Mouse (Mus musculus): Measurements from ENCODE around the gene Pebp1.
A peak's percentile ranks its signal among the peaks of the same experiment; 100 is the strongest.

The Pebp1 gene

DNA sequence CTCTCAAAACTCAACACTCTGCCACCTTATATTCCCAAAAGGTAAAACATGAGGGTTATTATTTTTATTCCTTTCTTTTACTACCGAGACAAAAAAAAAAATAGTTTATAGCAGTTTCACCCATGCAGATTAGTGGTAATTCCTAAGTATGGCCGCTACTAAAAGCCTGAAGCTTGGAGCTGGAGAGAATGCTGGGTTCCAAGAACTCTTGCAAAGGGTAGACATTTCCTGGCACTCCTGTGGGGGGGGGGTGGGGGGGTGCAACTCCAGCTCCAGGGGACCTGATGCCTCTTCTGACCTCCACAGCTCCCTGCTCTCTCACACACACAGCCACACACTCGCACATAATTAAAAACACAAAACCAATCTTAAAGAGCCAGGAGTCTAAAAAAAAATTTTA is 1.1 kb downstream of the Pebp1 start:
- DNase-seq (ENCODE audit: low read depth, low spot score), result no peak

DNA sequence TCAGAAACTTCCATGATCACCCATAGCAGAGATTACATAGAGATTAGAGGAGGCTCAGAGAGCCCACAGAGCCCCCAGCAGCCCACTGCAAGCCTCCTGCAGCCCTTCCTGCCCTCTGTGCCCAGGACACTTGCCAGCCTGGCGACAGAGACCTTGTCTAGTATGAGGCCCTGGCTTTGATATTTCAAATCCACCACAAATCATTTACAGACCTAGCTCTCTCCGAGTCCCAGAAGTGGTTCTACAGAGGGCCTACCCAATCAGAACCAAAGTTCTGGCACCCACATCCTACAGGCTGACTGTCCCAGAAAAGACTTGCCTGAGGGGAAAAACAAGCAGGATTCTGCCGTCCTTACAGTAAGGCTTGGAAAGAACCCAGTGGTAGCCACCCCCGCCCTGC is 2.2 kb downstream of the Pebp1 start:
- no peak for DNase-seq (ENCODE audit: low read depth, low spot score)

DNA sequence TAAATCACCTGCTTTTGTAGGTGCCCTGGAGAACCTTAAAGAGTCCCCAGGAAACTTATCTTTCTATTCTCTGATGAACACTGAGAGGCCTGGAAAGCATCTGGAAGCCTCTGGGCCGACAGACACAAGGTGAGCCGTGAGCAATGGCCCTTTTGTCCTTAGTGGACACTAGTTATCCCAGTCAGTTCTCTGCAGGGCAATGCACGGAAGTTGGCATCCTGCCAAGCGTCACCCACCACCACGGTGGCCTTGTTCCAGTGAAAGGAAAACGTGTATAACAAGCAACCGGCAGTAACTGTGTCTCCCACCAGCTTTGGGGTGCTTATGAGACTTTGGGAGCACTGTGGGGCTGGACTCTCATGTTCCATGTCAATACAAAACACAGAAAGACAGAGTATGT is 2.7 kb downstream of the Pebp1 start:
- no peak for DNase-seq (ENCODE audit: low read depth, low spot score)

DNA sequence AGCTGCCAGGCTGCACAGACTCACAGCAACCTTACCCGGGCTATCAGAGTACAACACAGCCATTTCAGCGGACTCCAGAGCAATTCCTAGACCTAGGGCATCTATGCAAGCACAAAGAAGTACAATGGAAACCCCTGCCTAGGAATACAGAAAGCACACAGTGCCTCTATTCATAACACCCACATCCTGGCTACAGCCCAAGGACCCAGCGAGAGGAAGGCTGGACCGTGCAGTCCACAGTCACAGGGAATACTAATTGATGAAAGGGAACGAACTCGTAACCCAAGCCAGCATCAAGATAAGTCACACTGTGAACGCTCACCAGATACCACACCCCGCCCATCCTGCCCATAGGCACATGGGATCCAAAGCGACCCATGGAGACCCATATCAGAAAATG is 3.4 kb downstream of the Pebp1 start:
- no peak for DNase-seq (ENCODE audit: low read depth, low spot score)

DNA sequence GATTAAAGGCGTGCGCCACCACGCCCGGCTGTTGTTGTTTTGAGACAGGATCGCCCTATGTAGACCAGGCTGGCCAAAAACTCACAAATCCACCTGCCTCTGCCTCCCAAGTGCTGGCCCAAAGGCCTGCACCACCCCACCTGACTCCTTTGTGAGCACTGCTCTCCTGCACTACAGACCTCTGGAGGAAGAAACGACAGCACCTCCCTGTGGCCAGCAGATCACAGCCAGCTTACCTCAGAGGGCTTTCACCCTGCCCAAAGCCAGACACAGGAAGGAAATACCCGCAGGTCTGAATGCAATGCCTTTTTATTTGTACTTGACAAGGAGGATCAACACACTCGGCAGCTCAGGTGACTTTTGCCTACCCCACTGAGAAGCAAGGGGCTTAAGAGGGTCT is 5.1 kb downstream of the Pebp1 start:
- peak; percentile 49 for DNase-seq (ENCODE audit: low read depth, low spot score)

DNA sequence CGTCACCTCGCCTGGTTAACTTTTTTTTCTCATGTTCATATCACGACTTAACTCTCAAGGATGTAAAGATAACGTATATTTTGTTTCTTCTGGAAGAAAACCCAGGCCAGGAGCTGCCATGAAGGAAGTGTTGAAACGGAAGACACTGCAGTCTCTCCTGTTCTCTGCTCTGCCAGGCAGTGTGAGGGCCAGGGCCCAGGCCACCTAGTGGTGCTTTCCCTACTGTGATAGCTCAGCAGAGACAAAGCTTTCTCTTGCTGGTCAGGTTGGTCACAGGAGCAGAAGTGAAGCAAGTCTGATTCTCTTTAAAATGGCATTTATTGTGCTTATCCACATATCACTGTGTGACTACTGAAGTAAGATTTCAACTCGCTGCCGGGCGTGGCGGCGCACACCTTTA is 5.9 kb downstream of the Pebp1 start:
- DNase-seq (ENCODE audit: low read depth, low spot score), result peak; percentile 35

DNA sequence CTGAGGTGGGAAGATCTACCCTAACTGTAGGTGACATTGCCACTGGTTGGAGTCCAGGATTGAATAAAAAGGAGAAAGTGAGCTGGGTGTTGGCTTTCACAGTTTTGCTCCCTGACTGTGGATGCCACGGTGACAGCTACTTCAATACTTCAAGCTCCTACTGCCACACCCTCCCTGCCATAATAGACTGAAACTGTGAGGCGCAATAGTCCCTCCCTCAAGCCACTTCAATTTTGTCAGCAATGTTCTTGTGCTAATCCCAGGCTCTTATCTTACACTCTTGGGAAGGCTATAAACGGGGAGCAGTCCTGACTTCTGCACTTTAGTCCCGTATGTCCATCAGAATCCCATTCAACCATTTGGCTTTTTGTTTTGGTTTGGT is 7.8 kb downstream of the Pebp1 start:
- DNase-seq (ENCODE audit: low read depth, low spot score), result peak; percentile 68

DNA sequence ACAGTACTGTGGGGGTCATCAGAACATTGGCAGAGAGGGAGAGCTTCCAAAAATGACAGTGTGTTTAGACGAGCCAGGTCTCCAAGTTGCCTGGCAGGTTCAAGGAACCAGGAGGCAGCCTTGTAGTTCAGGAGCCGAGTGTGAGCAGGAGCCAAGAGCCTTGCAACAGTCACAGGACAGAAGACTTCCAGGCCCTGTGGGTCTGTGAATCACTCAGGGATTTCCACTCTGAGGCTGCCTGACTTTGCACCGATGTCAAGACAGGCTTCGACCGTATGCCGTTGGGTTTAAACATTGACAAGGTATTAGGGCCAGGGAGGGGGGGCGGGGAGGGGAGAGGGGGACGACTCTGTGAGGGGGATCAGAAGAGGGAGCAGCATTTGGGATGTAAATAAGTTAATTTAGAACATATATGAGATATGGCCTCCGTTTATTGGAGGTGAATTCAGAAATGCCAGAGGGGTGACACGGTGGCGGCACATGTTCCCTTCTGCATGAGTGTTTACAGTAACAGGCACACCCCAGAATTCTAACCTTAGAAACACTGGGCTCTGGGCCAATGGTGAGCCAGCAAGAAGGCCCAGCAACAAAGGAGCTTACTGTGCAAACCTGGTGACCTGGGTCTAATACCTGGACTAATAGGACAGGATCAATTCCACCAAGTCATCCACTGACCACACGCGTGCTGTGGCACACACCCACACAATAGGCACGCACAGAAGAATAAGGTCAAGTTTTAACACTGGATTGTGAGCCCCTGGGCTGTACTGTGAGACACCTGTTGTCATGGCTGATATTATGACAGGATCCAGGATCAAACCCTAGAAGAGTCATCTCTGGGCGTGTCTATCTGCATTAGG is 8.4 kb downstream of the Pebp1 start:
- no peak for DNase-seq (ENCODE audit: low read depth, low spot score)

DNA sequence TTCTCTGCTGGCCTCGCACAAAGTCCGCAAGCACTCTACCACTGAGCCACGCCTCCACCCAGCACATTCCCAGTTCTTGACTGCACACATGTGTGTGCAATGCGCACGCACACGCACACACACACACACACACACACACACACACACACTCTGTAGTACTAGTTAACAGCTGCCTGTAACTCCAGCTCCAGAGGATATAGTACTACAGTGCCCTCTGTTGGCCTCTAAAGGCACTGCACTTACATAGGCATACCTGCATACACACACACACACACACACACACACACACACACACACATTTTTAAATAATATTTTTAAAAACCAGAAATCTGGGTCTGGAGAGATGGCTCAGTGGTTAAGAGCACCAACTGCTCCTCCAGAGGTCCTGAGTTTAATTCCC is 9.6 kb downstream of the Pebp1 start:
- peak; percentile 78 for DNase-seq (ENCODE audit: low read depth, low spot score)

DNA sequence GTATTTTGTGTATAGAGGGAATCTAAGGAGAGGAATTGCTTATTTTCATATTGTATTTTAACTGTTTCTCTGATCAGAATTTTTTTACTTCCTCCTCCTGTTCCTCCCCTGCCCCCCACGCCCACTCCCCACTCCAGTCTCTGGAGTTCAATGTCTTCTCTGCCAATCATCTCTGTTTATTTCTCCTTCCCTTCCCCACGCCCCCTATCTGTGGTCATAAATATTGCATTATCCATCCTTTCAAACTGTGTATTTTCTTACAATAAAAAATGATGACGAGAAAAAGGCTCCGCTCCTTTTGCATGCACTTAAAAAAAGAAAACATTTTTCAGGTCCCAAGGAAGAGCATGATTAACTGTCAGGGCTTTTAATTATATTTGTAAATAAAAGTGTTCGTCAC is 12.6 kb downstream of the Pebp1 start:
- DNase-seq (ENCODE audit: low read depth, low spot score), result no peak

DNA sequence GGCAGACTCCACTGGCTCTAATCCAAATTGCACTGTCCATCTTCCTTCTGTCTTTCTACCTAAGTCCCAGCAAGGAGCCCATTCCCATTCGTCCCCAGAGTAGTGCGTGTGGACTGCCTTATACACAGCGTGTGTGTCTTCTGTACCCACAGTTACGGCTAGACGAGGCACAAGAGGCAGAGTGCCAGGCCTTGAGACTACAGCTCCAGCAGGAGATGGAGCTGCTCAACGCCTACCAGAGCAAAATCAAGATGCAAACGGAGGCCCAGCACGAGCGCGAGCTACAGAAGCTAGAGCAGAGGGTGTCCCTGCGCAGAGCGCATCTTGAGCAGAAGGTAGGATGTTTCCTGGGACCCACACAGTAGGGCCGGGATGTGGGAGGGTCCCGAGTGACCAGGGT is 15.5 kb downstream of the Pebp1 start:
- no peak for DNase-seq (ENCODE audit: low read depth, low spot score)

DNA sequence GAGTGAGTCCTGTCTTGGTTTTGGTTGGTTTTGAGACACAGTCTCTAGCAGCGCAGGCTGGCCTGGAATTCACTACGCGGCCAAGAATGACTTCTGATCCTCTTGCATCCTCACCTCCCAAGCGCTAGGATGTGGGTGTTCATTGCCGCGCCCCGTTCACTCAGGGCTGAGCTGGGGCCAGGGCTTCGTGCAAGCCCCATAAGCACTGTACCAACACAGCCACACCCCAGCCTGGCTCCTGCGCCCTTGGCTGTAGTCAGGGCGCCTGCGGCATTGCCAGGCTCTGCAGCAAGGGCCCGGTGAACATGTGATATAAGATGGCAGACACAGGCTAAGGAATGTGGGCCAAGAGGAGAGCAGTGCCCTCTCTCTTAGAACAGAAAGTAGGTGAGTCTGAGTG is 18.0 kb downstream of the Pebp1 start:
- DNase-seq (ENCODE audit: low read depth, low spot score), result no peak

DNA sequence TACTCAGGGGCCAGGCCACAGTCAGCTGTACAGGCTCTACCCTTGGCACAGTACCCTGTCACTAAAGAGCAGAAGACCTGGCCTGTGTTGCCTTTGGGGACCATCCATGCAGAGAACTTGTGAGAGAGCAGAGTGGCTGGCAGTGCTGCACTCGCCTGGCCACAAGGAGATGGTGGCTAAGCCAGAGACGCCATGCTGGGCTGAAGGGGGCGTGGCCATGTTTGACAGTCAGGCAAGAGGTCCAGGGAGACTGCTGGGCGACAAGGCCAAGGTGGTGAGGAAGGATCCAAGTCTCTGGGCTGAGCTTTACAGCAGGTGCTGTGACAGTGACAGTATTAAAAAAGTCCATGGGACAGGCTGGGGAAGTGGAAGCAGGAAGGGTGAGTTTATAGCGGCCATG is 18.7 kb downstream of the Pebp1 start:
- DNase-seq (ENCODE audit: low read depth, low spot score), result no peak

DNA sequence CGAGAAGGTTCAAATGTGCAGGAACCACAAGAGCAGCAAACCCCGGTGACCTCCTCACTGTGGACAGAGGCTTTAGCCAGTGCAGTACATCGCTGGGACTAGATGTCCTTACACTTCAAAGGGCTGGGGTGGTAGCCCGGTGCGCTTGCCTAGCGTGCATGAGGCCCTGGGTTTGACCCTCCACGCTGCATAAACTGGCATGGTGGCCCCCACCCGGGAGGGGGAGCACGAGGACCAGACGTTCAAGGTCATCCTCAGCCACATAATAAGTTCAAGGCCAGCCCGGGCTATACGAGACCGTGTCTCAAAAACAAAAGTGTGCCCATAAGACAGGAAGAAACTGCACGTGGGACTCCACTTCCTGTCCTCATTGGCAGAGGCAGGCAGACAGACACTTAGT is 19.5 kb downstream of the Pebp1 start:
- DNase-seq (ENCODE audit: low read depth, low spot score), result no peak

DNA sequence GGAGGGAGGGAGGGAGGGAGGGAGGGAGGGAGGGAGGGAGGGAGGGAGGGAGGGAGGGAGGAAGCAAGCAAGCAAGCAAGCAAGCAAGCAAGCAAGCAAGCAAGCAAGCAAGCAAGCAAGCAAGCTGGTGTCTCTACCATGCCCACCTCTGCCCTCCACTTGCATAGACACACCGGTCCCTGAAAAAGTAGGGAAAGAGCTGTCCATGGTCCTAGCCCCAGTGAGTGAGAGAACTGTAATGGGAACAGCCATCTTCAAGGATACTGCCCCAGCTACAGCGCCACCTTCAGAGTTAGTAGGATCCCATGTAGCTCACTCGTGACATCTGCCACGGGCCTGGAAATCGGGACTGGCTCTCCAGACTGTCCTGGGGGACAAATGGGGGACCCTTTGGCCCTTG is 22.7 kb downstream of the Pebp1 start:
- peak; percentile 82 for DNase-seq (ENCODE audit: low read depth, low spot score)

DNA sequence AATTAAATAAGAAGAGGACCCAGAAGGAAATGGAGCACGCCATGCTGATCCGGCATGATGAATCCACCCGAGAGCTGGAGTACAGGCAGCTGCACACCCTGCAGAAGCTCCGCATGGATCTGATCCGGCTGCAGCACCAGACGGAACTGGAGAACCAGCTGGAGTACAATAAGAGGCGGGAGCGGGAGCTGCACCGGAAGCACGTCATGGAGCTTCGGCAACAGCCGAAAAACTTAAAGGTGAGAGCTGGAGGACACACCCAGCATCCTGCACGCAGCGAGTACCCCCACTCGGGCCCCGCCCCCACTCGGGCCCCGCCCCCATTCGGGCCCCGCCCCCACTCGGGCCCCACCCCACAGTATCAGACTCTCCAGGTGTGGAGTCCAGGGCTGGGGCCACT is 23.9 kb downstream of the Pebp1 start:
- DNase-seq (ENCODE audit: low read depth, low spot score), result peak; percentile 64

DNA sequence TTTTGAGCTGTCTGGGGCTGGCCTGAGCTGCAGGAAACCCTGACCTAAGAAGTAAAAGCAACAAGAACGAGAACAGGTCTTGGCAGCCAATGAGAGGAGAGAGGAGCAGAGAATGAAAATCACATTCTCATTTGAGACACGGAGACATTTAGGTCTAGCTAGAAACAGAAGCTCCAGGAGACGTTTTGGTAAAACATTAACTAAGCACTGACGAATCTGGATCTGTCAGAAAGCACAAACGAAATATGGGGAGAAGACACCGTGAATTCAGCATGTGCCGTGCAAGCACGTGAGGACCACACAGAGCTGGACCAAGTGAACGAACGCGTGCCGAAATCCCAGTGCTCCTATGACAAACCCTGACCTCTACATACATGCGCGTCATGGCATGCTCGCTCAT is 29.1 kb downstream of the Pebp1 start:
- DNase-seq (ENCODE audit: low read depth, low spot score), result no peak

DNA sequence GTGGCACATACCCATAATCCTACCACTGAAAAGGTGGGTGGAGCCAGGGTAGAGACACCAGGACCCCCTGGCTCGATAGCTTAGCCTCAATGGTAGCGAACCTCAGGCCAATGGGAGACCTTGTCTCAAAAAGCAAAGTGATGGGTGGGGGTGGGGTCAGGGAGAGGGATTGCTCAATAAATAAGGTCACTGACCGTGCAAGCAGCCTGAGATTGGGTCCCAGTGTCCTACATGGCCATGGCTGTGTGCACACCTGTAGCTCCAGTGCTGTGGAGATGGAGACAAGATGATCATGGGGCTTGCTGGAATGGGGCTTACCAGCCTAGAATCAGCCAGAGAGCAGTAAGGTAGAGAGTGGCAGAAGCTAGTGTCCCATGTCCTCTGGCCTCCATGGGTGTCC is 35.7 kb downstream of the Pebp1 start:
- DNase-seq (ENCODE audit: low read depth, low spot score), result no peak

DNA sequence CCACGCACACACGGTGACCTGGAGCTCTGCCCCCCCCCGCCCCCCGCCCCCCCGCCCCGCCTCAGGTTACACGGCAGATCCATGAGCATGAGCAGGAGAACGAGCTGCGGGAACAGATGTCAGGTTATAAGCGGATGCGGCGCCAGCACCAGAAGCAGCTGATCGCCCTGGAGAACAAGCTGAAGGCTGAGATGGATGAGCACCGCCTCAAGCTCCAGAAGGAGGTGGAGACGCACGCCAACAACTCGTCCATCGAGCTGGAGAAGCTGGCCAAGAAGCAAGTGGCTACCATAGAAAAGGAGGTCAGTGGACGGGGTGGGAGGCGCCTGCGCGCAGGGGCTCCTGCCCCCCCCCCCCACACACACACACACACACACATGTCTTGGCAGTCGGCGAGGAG is 36.6 kb downstream of the Pebp1 start:
- DNase-seq (ENCODE audit: low read depth, low spot score), result no peak

DNA sequence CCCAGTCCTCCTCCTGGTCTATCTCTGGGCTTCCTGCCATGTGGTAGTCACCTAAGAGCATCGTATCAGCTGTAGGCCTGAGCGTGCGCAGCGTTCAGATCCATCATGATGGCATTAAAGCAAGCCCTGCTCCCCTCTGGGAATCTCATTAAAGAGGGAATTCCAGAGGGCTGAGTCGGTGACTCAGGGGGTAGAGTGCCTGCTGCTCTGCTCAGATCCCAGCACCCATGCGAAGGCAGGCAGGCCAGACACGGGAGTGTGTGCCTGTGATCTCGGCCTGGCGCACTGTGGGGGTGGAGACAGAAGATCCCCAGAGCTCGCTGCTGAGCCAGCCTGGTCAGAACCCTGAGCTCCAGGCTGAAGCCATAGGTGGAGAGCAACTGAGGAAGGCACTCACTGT is 39.1 kb downstream of the Pebp1 start:
- no peak for DNase-seq (ENCODE audit: low read depth, low spot score)

DNA sequence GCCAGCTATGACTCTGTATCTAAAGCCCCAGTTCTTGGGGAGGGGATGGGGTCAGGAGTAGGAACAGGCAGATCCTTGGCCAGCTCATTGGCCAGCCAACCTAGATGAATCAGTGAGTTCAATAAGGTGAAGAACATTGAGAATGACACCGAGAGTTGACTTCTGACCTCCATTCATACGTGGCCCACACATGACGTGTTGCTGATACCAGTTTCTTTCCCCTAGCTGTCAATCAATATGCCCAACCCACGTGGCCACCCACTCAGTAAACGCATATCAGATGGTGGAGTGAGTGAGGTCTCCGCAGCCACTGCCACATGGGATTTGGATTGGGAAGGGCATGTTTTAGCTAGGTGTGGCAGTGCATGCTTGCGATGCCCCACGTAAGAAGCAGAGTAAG is 42.3 kb downstream of the Pebp1 start:
- DNase-seq (ENCODE audit: low read depth, low spot score), result no peak

DNA sequence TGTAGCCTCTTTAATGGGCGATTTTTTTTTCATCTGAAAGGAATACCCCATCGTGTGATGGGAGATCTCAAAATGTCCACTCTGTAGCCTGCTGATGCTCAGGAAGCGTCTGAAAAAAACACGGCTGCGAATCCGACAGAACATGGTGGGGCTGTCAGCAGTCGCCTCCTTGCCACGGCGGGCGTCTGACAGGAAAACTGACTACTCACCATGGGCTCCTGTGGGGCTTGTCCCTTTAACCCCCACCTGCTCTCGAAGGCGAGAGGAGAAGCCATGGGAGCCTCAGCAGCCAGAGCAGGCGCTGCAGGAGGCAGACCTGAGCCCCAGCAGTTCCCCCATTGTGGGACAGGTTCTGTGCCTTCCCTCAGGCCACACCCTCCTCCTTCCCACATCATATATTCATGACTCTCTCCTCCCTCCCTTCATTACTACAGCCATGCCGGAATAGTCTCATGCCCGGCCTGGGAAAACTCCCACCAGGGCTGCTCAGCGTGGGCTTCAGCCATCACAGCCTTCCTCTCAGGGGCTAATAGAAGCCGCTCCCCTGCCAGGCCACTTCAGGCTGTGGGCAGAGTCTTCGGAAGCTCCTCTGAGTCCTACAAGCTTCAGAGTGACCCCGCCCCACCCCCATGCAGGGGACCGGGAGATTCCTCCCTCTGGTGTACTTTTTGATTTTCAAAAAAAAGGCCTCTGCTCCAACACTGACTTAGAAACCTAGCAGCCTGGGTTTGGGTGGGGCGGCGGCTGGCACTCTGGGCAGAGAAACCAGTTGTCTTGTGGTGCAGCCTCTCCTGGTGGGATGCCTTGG is 44.5 kb downstream of the Pebp1 start:
- DNase-seq (ENCODE audit: low read depth, low spot score), result peak; percentile 16

DNA sequence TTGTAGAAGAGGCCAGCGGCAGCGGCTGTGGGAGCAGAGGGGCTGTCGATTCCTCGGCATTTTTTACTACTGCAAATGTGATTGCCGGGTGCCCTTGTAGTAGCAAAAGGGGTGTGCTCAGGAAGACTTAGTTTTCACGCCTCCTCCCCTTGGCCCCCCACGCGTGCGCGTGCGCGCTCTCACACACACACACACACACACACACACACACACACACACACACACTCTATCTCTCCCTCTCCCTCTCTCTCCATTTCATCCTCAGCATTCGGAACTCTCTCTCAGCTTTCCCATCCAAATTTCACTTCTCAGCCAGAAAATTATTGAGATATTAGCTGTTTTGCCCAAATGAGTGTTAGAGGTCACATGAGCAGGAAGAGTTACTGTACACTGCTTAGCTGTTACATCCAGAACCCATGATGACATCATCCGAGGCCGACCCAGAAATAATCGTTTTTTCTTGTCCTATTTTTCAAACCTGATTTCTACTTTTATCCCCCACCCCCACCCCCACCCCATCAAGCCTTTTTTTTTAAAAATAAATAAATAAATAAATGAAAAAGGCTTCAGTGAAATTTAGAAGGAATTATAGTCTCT is 45.4 kb downstream of the Pebp1 start:
- no peak for DNase-seq (ENCODE audit: low read depth, low spot score)

All from R1 (cell line).